Mouse (Mus musculus): ENCODE measurements around the gene Cct7.

GRCm38 (mm10) chr6:85431274-85431841 is 20.0 kb upstream of the Cct7 start:
- TF ChIP-seq CTCF (IDR thresholded peaks at IDR 0.05; ENCODE audit: low read depth, low read length) (no peak), POLR2A (IDR thresholded peaks at IDR 0.05; ENCODE audit: extremely low read depth, insufficient read depth, low read length) (no peak)

Measured in liver, adult 2 months (tissue).